Mouse (Mus musculus): ENCODE data around the gene Nxnl2. TPM values are rescaled to one million over a fixed set of nuclear protein-coding genes. Genes with fewer than 3 reads are reported as not detected.

Nxnl2 gene
- polyA plus RNA-seq, 2 experiments, result 0.13 TPM; not detected in 1

DNA sequence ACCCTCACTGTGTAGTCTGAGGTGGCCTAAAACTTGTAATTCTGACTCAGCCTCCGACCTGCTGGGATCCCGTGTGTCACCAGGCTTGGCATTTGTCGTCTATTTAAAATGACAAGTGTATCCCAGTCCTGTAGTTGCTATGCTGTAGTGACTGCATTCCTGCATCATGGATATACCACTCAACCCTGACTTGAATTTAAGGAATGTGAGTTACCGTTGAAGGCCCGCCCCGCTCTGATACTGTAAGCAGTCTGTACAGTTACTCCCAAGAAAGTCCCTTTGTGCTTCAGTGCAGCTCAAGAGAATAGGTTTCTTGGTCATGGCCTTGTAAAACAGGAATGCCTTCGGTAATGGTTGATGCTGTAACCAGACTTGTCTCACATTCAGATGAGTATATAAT lies 42.4 kb upstream of the Nxnl2 start:
- WGBS (ENCODE audit: insufficient replicate concordance), result 79% methylated on average over 7 of the region's 7 CpGs
- Histone ChIP-seq H3K4me3 (ENCODE audit: insufficient read depth in 1 of 2, low read depth in 2 of 2, low read length in 2 of 2) (no peak overlapping the region), H3K27me3 (ENCODE audit: control insufficient read depth, insufficient read depth, low read length) (no peaks in the 10 kb centered on the region), H3K36me3 (replicated peaks; ENCODE audit: control insufficient read depth, insufficient read depth, low read depth) (no peaks in the 10 kb centered on the region; the same call in 1 of the 2 replicates), H3K27ac (no peak overlapping the region), H3K9ac (replicated peaks) (no peak overlapping the region), H3K9me3 (ENCODE audit: control insufficient read depth, low read length) (no peaks in the 10 kb centered on the region), H3K4me2 (ENCODE audit: low read depth) (no peak overlapping the region), H3K4me1 (replicated peaks; ENCODE audit: control insufficient read depth in 2 of 2, insufficient read depth in 2 of 2, low read length in 1 of 2) (peaks cover 0 to 3% of the 10 kb centered on the region in 2 experiments; a peak in 1 of 4 replicates)
- DNase-seq (ENCODE audit: low read depth in 3 of 3, low spot score in 3 of 3) (no peak), ATAC-seq (ENCODE audit: insufficient read depth) (no peak)
- no peak for TF ChIP-seq EP300 (IDR thresholded peaks at IDR 0.05; ENCODE audit: low read depth)
- TF ChIP-seq CTCF (IDR thresholded peaks at IDR 0.05; ENCODE audit: low read depth), result no peak

- Histone ChIP-seq H3K9ac (replicated peaks) (no peak overlapping the region), H3K27me3 (ENCODE audit: control insufficient read depth, insufficient read depth, low read length) (no peaks in the 10 kb centered on the region), H3K4me2 (ENCODE audit: low read depth) (no peak overlapping the region), H3K9me3 (ENCODE audit: control insufficient read depth, low read length) (no peaks in the 10 kb centered on the region), H3K4me3 (ENCODE audit: insufficient read depth in 1 of 2, low read depth in 2 of 2, low read length in 2 of 2) (no peak overlapping the region), H3K4me1 (replicated peaks; ENCODE audit: control insufficient read depth in 2 of 2, insufficient read depth in 2 of 2, low read length in 1 of 2) (0 out of 4 replicates have a peak, but pooled peaks cover 0 to 2% of the 10 kb centered on the region in 2 experiments), H3K27ac (no peak overlapping the region), H3K36me3 (replicated peaks; ENCODE audit: control insufficient read depth, insufficient read depth, low read depth) (no peaks in the 10 kb centered on the region)
- DNase-seq (ENCODE audit: low read depth in 3 of 3, low spot score in 3 of 3) (no peak), ATAC-seq (ENCODE audit: insufficient read depth) (no peak)
- no peak for TF ChIP-seq EP300 (IDR thresholded peaks at IDR 0.05; ENCODE audit: low read depth)
- TF ChIP-seq CTCF (IDR thresholded peaks at IDR 0.05; ENCODE audit: low read depth), result no peak
- WGBS (ENCODE audit: insufficient replicate concordance), result 63% methylated on average over 10 of the region's 10 CpGs
These were observed 39.6 kb upstream of the Nxnl2 start for GRCm38 (mm10) chr13:51131179-51131578.

DNA sequence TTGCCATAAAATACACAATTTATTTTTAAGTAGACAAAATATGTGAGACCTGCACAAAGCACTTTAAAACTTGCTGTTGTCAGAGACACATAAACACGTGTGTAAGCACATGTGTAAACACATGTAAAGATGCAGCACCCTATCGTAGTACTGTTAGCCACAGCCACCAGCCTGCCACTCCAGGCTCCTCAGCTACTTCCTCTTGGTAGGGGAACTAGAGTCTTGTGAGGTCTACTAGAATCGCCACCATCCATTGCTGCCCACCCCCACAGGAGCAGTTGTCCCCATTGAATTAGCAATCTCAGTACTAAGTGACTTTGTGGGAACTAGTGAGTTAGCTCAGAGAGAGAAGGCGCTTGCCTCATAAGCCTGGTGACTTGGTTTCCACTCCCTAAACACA lies 34.5 kb upstream of the Nxnl2 start:
- H3K9me3 ChIP-seq (ENCODE audit: control insufficient read depth, low read length), result no peaks in the 10 kb centered on the region
- H3K4me2 ChIP-seq (ENCODE audit: low read depth), result no peak overlapping the region
- no peaks in the 10 kb centered on the region for H3K27me3 ChIP-seq (ENCODE audit: control insufficient read depth, insufficient read depth, low read length)
- no peaks in the 10 kb centered on the region for H3K36me3 ChIP-seq (replicated peaks; ENCODE audit: control insufficient read depth, insufficient read depth, low read depth)
- H3K9ac ChIP-seq (replicated peaks), result no peak overlapping the region
- WGBS (ENCODE audit: insufficient replicate concordance), result 40% methylated on average over 4 of the region's 4 CpGs
- TF ChIP-seq CTCF (IDR thresholded peaks at IDR 0.05; ENCODE audit: low read depth) (no peak), EP300 (IDR thresholded peaks at IDR 0.05; ENCODE audit: low read depth) (no peak)
- ATAC-seq (ENCODE audit: insufficient read depth) (no peak), DNase-seq (ENCODE audit: low read depth in 3 of 3, low spot score in 3 of 3) (no peak)
- H3K27ac ChIP-seq, result no peak overlapping the region
- H3K4me3 ChIP-seq (ENCODE audit: insufficient read depth in 1 of 2, low read depth in 2 of 2, low read length in 2 of 2), result no peak overlapping the region
- peaks cover 0 to 8% of the 10 kb centered on the region in 2 experiments; a peak in 2 of 4 replicates for H3K4me1 ChIP-seq (replicated peaks; ENCODE audit: control insufficient read depth in 2 of 2, insufficient read depth in 2 of 2, low read length in 1 of 2)

DNA sequence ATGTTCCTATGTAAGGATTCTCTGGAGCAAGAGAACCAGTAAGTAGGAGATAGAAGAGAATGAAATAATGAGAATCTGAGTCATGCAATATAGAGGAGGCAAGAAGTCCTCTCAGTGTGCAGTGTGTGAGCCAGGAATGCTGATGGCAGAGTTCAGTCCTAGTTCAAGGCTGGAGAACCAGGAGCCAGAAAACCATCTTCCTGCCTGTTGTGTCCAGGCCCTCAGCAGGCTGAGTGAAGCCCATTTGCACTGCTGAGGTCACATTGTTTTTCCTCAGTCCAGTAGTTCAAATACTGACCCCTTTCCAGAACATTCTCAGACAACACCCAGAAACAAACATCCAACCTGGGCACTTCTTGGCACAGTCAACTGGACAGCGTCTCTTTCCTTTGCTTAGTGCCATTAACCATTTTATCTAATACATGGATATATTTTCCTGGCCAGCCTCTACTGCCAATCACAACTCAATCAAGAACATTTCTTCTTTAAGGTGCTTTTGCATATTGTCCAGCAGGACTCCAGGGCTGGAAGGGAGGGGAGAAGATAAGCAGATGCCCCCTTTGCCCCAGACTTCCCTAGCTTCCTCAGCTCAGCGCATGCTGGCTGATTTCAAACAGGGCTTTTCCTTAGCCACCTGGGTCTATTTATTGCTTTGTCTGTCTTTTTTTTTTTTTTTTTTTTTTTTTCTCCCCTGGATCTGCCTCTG lies 33.7 kb upstream of the Nxnl2 start:
- no peak for ATAC-seq (ENCODE audit: insufficient read depth)

GRCm38 (mm10) chr13:51137702-51138031 lies 33.2 kb upstream of the Nxnl2 start:
- TF ChIP-seq CTCF (IDR thresholded peaks at IDR 0.05; ENCODE audit: low read depth), result no peak
- TF ChIP-seq EP300 (IDR thresholded peaks at IDR 0.05; ENCODE audit: low read depth), result no peak

More for the DNA sequence above, 33.7 kb upstream of the Nxnl2 start:
- Histone ChIP-seq H3K9me3 (ENCODE audit: control insufficient read depth, low read length) (no peaks in the 10 kb centered on the region), H3K9ac (replicated peaks) (no peak overlapping the region), H3K4me3 (ENCODE audit: insufficient read depth in 1 of 2, low read depth in 2 of 2, low read length in 2 of 2) (no peak overlapping the region), H3K27ac (no peak overlapping the region), H3K4me1 (replicated peaks; ENCODE audit: control insufficient read depth in 2 of 2, insufficient read depth in 2 of 2, low read length in 1 of 2) (peaks cover 0 to 8% of the 10 kb centered on the region in 2 experiments; a peak in 2 of 4 replicates), H3K4me2 (ENCODE audit: low read depth) (no peak overlapping the region), H3K27me3 (ENCODE audit: control insufficient read depth, insufficient read depth, low read length) (no peaks in the 10 kb centered on the region), H3K36me3 (replicated peaks; ENCODE audit: control insufficient read depth, insufficient read depth, low read depth) (no peaks in the 10 kb centered on the region)
- no peak for DNase-seq (ENCODE audit: low read depth in 3 of 3, low spot score in 3 of 3)
- TF ChIP-seq CTCF (IDR thresholded peaks at IDR 0.05; ENCODE audit: low read depth) (no peak), EP300 (IDR thresholded peaks at IDR 0.05; ENCODE audit: low read depth) (no peak)
- WGBS (ENCODE audit: insufficient replicate concordance), result 66% methylated on average over 2 of the region's 2 CpGs

More at GRCm38 (mm10) chr13:51137702-51138031, 33.2 kb upstream of the Nxnl2 start:
- Histone ChIP-seq H3K4me1 (replicated peaks; ENCODE audit: control insufficient read depth in 2 of 2, insufficient read depth in 2 of 2, low read length in 1 of 2) (peaks cover 0 to 8% of the 10 kb centered on the region in 2 experiments; a peak in 2 of 4 replicates), H3K36me3 (replicated peaks; ENCODE audit: control insufficient read depth, insufficient read depth, low read depth) (no peaks in the 10 kb centered on the region), H3K27me3 (ENCODE audit: control insufficient read depth, insufficient read depth, low read length) (no peaks in the 10 kb centered on the region), H3K9me3 (ENCODE audit: control insufficient read depth, low read length) (no peaks in the 10 kb centered on the region), H3K4me2 (ENCODE audit: low read depth) (no peak overlapping the region), H3K27ac (no peak overlapping the region), H3K4me3 (ENCODE audit: insufficient read depth in 1 of 2, low read depth in 2 of 2, low read length in 2 of 2) (no peak overlapping the region), H3K9ac (replicated peaks) (no peak overlapping the region)
- DNase-seq (ENCODE audit: low read depth in 3 of 3, low spot score in 3 of 3) (no peak), ATAC-seq (ENCODE audit: insufficient read depth) (no peak)

All from liver, embryonic 14.5 days (tissue).